Mouse (Mus musculus): ENCODE results near the gene Cnga4. TPM values are rescaled to one million over a fixed set of nuclear protein-coding genes. Genes with fewer than 3 reads are reported as not detected.
"Not testable (repeated sequence)": the region's sequence is repeated elsewhere in the genome, so short reads cannot be mapped to it uniquely, and the experiment has no call there.

Cnga4 gene
- total RNA-seq, 2 experiments from 2014 or later = 1.0 to 1.3 TPM

- DNase-seq (ENCODE audit: low spot score in 2 of 2) = peak; percentile 77 to 84
- intact Hi-C loops (cut with DNase I) = loop anchor here (2.0 to 5.0 kb wide), 2 partner anchors 63 to 105 kb away; no protein-coding TSS in a partner anchor
Measured at GRCm38 (mm10) chr7:105411874-105412632, 7.7 kb downstream of the Cnga4 start.

- intact Hi-C loops (cut with DNase I) = loop anchor here (5.0 kb wide), 1 partner anchor 103 kb away; no protein-coding TSS in a partner anchor
- peak; percentile 55 to 60 for DNase-seq (ENCODE audit: low spot score in 2 of 2)
Measured at GRCm38 (mm10) chr7:105414385-105414784, 10.0 kb downstream of the Cnga4 start.

- intact Hi-C loops (cut with DNase I) = no loop called here
- peak in 1 of 2 experiments; percentile 19 for DNase-seq (ENCODE audit: low spot score in 2 of 2)
Measured at GRCm38 (mm10) chr7:105416529-105416928, 12.2 kb downstream of the Cnga4 start.

- intact Hi-C loops (cut with DNase I) = no loop called here
- peak in 1 of 2 experiments; percentile 4 for DNase-seq (ENCODE audit: low spot score in 2 of 2)
Measured at GRCm38 (mm10) chr7:105418106-105418505, 13.7 kb downstream of the Cnga4 start.

GRCm38 (mm10) chr7:105420903-105421302 is 16.5 kb downstream of the Cnga4 start:
- no peak for DNase-seq (ENCODE audit: low spot score in 2 of 2)
- intact Hi-C loops (cut with DNase I) = no loop called here

- no peak for DNase-seq (ENCODE audit: low spot score in 2 of 2)
- intact Hi-C loops (cut with DNase I) = no loop called here
Measured at GRCm38 (mm10) chr7:105424368-105424767, 20.0 kb downstream of the Cnga4 start.

- intact Hi-C loops (cut with DNase I) = loop anchor here (5.0 kb wide), 1 partner anchor 42 kb away; no protein-coding TSS in a partner anchor
- peak; percentile 63 to 70 for DNase-seq (ENCODE audit: low spot score in 2 of 2)
Measured at GRCm38 (mm10) chr7:105425424-105426043, 21.2 kb downstream of the Cnga4 start, which contains the start of gene Cckbr. Gene Cckbr, plus strand, starts transcription at chr7:105425731.

GRCm38 (mm10) chr7:105426051-105426450 is 21.7 kb downstream of the Cnga4 start:
- no peak for DNase-seq (ENCODE audit: low spot score in 2 of 2)
- intact Hi-C loops (cut with DNase I) = loop anchor here (5.0 kb wide), 1 partner anchor 41 kb away; no protein-coding TSS in a partner anchor

- no peak for DNase-seq (ENCODE audit: low spot score in 2 of 2)
- intact Hi-C loops (cut with DNase I) = no loop called here
Measured at GRCm38 (mm10) chr7:105432058-105432457, 27.7 kb downstream of the Cnga4 start.

- DNase-seq (ENCODE audit: low spot score in 2 of 2) = no peak
- intact Hi-C loops (cut with DNase I) = no loop called here
Measured at GRCm38 (mm10) chr7:105433859-105434258, 29.5 kb downstream of the Cnga4 start.

- intact Hi-C loops (cut with DNase I) = no loop called here
- no peak for DNase-seq (ENCODE audit: low spot score in 2 of 2)
Measured at GRCm38 (mm10) chr7:105434798-105435197, 30.4 kb downstream of the Cnga4 start.

GRCm38 (mm10) chr7:105437979-105438772 is 33.8 kb downstream of the Cnga4 start:
- intact Hi-C loops (cut with DNase I) = no loop called here
- peak; percentile 47 to 57 for DNase-seq (ENCODE audit: low spot score in 2 of 2)

GRCm38 (mm10) chr7:105441426-105441825 is 37.1 kb downstream of the Cnga4 start:
- intact Hi-C loops (cut with DNase I) = no loop called here
- no peak for DNase-seq (ENCODE audit: low spot score in 2 of 2)

- DNase-seq (ENCODE audit: low spot score in 2 of 2) = no peak
- intact Hi-C loops (cut with DNase I) = no loop called here
Measured at GRCm38 (mm10) chr7:105445076-105445475, 40.7 kb downstream of the Cnga4 start.

- intact Hi-C loops (cut with DNase I); DNase-seq (ENCODE audit: low spot score in 2 of 2): not testable (repeated sequence)
Measured at GRCm38 (mm10) chr7:105453345-105453744, 49.0 kb downstream of the Cnga4 start.

Other genes with a start within 250 kb of the Cnga4 start
- gene Olfr684, start 240.9 kb upstream of the Cnga4 start, total RNA-seq (2021) = not detected
- not detected for gene Olfr685, start 218.6 kb upstream of the Cnga4 start, total RNA-seq (2021)
- gene Olfr686, start 197.1 kb upstream of the Cnga4 start, total RNA-seq (2021) = not detected
- not detected for gene Olfr688, start 116.5 kb upstream of the Cnga4 start, total RNA-seq (2021)
- not detected for gene Olfr689, start 93.4 kb upstream of the Cnga4 start, total RNA-seq (2021)
- 1 to 10 TPM in 1 of 2 experiments, under 1 TPM in 1; 0.27 to 1.7 TPM for gene Olfr690, start 70.5 kb upstream of the Cnga4 start, total RNA-seq (2021)
- under 1 TPM; 0.72 to 0.91 TPM for gene Olfr691, start 62.3 kb upstream of the Cnga4 start, total RNA-seq (2021)
- not detected for gene Olfr692, start 36.3 kb upstream of the Cnga4 start, total RNA-seq (2021)
- not detected for gene Gm5901, start 29.5 kb upstream of the Cnga4 start, total RNA-seq (2021)
- gene Fam160a2, start 4.5 kb upstream of the Cnga4 start, total RNA-seq (2021) = 10 to 100 TPM; 77.0 to 83.9 TPM
- 10 to 100 TPM; 63.2 to 64.3 TPM for gene Cckbr, start 21.2 kb downstream of the Cnga4 start, total RNA-seq (2021)
- gene Cavin3, start 77.7 kb downstream of the Cnga4 start, total RNA-seq (2021) = 10 to 100 TPM; 17.6 to 21.0 TPM
- 100 to 1,000 TPM in 1 of 2 experiments, 10 to 100 TPM in 1; 97.4 to 114 TPM for gene Smpd1, start 149.8 kb downstream of the Cnga4 start, total RNA-seq (2021)
- 100 to 1,000 TPM; 437 to 517 TPM for gene Apbb1, start 177.1 kb downstream of the Cnga4 start, total RNA-seq (2021)
- under 1 TPM; 0.42 to 0.79 TPM for gene Hpx, start 195.6 kb downstream of the Cnga4 start, total RNA-seq (2021)
- gene Trim3, start 229.0 kb downstream of the Cnga4 start, total RNA-seq (2021) = 100 to 1,000 TPM; 145 to 165 TPM
- gene Timm10b, start 235.5 kb downstream of the Cnga4 start, total RNA-seq (2021) = 10 to 100 TPM; 70.9 to 75.7 TPM
- gene Arfip2, start 235.8 kb downstream of the Cnga4 start, total RNA-seq (2021) = 100 to 1,000 TPM in 1 of 2 experiments, 10 to 100 TPM in 1; 96.6 to 106 TPM
- 10 to 100 TPM in 1 of 2 experiments, 1 to 10 TPM in 1; 9.4 to 16.3 TPM for gene Gm45799, start 236.0 kb downstream of the Cnga4 start, total RNA-seq (2021)
- gene Dnhd1, start 246.3 kb downstream of the Cnga4 start, total RNA-seq (2021) = 1 to 10 TPM; 3.4 to 9.5 TPM

All from left cerebral cortex, postnatal 36 days (tissue).